Mouse (Mus musculus) myocyte (in vitro differentiated cells): ENCODE results near the gene Ociad2. TPM values are rescaled to one million over a fixed set of nuclear protein-coding genes. Genes with fewer than 3 reads are reported as not detected.

Source experiments
- H3K27me3 ChIP-seq: one replicate; pipeline ENCODE4 v1.6.1; 2011; ENCODE audit not compliant: control insufficient read depth, insufficient read depth, insufficient read length
- H3K36me3 ChIP-seq: one replicate; pipeline ENCODE4 v1.6.1; 2011; ENCODE audit not compliant: control insufficient read depth, insufficient read depth
- H3K4me2 ChIP-seq: one replicate; pipeline ENCODE4 v1.6.1; 2011; ENCODE audit warnings: low read depth, control low read depth
- H3K4me3 ChIP-seq: one replicate; pipeline ENCODE4 v1.5.1; 2011; ENCODE audit warnings: mild to moderate bottlenecking, control low read depth, moderate library complexity
- H3K79me2 ChIP-seq: one replicate; pipeline ENCODE4 v1.6.1; 2011; ENCODE audit not compliant: control insufficient read depth, insufficient read depth
- H3ac ChIP-seq: one replicate; pipeline ENCODE4 v1.6.1; 2011; ENCODE audit not compliant: control insufficient read depth, insufficient read length
- CEBPB ChIP-seq: IDR thresholded peaks from 2 replicates; pipeline ENCODE4 v1.6.1; 2011; ENCODE audit warnings: mild to moderate bottlenecking, moderate library complexity; ENCODE audit not compliant: poor library complexity, insufficient read depth, severe bottlenecking
- E2F4 ChIP-seq: IDR thresholded peaks from one replicate; pipeline ENCODE4 v1.6.1; 2011; ENCODE audit warnings: mild to moderate bottlenecking, control low read depth, moderate library complexity; ENCODE audit not compliant: insufficient read depth
- MAX ChIP-seq: IDR thresholded peaks from one replicate; pipeline ENCODE4 v1.6.1; 2011; ENCODE audit warnings: low read depth, mild to moderate bottlenecking, control low read depth
- MYOD1 ChIP-seq, 3 experiments: IDR thresholded peaks; one replicate each; pipeline ENCODE4 v1.6.1; 2011; ENCODE audit warnings: control low read depth in 2 of 3, low read depth in 2 of 3, mild to moderate bottlenecking in 2 of 3, moderate library complexity in 1 of 3; ENCODE audit not compliant: insufficient read length in 2 of 3, control insufficient read depth in 1 of 3
- MYOG ChIP-seq, 3 experiments: IDR thresholded peaks; one replicate each; pipeline ENCODE4 v1.6.1; 2011; ENCODE audit warnings: control low read depth in 2 of 3, low read depth in 2 of 3, mild to moderate bottlenecking in 2 of 3; ENCODE audit not compliant: insufficient read length in 2 of 3, control insufficient read depth in 1 of 3, insufficient read depth in 1 of 3
- POLR2A ChIP-seq: IDR thresholded peaks from one replicate; pipeline ENCODE4 v1.6.1; 2011; ENCODE audit warnings: low read depth, mild to moderate bottlenecking, control low read depth, moderate library complexity; ENCODE audit not compliant: insufficient read length
- POLR2AphosphoS2 ChIP-seq: IDR thresholded peaks from one replicate; pipeline ENCODE4 v1.6.1; 2011; ENCODE audit warnings: low read depth, control low read depth; ENCODE audit not compliant: insufficient read length
- REST ChIP-seq: IDR thresholded peaks from one replicate; pipeline ENCODE4 v1.6.1; 2011; ENCODE audit warnings: mild to moderate bottlenecking, control low read depth, moderate library complexity; ENCODE audit not compliant: insufficient read depth, insufficient read length
- TCF12 ChIP-seq: IDR thresholded peaks from one replicate; pipeline ENCODE4 v1.6.1; 2011; ENCODE audit warnings: mild to moderate bottlenecking, control low read depth; ENCODE audit not compliant: poor library complexity, insufficient read depth, severe bottlenecking
- USF1 ChIP-seq: IDR thresholded peaks from one replicate; pipeline ENCODE4 v1.6.1; 2011; ENCODE audit warnings: low read depth, mild to moderate bottlenecking, control low read depth, moderate library complexity
- polyA plus RNA-seq: library from polyadenylated mRNA; unstranded; fragments of >200 nt; fragmentation: generic; extraction: Trizol; gene quantifications from one replicate; pipeline ENCODE4 v1.2.1, GENCODE M21; 2012; ENCODE audit warnings: missing spikeins

The Ociad2 gene
- polyA plus RNA-seq, 1 experiment: 4.1 TPM

DNA sequence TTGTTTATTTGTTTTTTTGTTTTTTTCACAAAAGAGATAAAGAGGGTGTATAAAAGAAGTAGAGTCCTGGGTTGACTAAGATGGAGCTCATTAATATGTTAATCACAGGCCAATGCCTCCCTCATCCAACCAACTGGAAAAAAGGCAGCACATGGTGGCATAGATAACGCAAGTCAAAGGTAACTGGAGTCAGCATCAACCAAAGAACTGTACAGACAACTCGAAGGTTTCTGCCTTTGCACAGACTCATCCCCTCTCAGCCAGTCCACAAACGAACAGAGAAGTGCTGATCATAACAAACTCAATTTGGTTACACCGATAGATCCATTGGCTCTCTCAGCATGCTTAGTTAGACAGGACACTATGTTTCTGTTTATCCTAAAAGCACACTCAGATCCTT, 67.7 kb downstream of the Ociad2 start:
- no peak overlapping the region for H3ac ChIP-seq
- H3K4me3 ChIP-seq: no peak overlapping the region
- H3K27me3 ChIP-seq: no peaks in the 10 kb centered on the region
- no peaks in the 10 kb centered on the region for H3K79me2 ChIP-seq
- no peaks in the 10 kb centered on the region for H3K36me3 ChIP-seq
- no peak overlapping the region for H3K4me2 ChIP-seq
- TF ChIP-seq MYOG (IDR thresholded peaks at IDR 0.05; ENCODE audit: control insufficient read depth in 1 of 3, insufficient read depth in 1 of 3, insufficient read length in 2 of 3, low read depth in 2 of 3) (no peak), E2F4 (no peak), REST (no peak), USF1 (no peak), CEBPB (no peak), POLR2A (no peak), TCF12 (no peak), POLR2AphosphoS2 (no peak), MAX (no peak), MYOD1 (IDR thresholded peaks at IDR 0.05; ENCODE audit: control insufficient read depth in 1 of 3, insufficient read length in 2 of 3, low read depth in 2 of 3) (no peak)

Other genes starting within 250 kb of the Ociad2 start
- 15.3 TPM for gene Fryl, start 84.4 kb downstream of the Ociad2 start, polyA plus RNA-seq
- gene Ociad1, start 48.2 kb downstream of the Ociad2 start, polyA plus RNA-seq: 213 TPM
- gene Cwh43, start 65.0 kb upstream of the Ociad2 start, polyA plus RNA-seq: 0.02 TPM
- gene Dcun1d4, start 140.0 kb upstream of the Ociad2 start, polyA plus RNA-seq: 5.3 TPM